Mouse (Mus musculus) spleen, adult 18-20 months (tissue): ENCODE measurements around the gene Mrap2.

Experiments used
- DNase-seq, 2 experiments: peaks; one replicate each; pipeline ENCODE4 v3.0.0; 2022; ENCODE audit warnings: mixed read lengths in 2 of 2

Gene Mrap2

DNA sequence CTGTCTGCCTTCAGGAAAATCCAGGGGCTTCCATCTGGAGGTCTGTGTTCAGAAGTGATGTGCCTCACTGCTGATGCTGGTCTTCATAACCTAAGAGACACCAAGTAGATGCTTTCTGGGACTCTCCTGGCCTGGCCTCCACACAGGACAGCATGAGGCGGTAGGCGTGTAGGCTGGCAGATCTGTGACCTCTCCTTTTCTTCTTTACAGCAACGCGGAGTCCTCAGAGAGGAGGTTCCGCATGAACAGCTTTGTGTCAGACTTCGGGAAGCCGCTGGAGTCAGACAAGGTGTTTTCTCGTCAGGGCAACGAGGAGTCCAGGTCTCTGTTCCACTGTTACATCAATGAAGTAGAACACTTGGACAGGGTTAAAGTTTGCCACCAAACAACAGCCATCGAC lies 38.1 kb downstream of the Mrap2 start:
- DNase-seq, result no peak

DNA sequence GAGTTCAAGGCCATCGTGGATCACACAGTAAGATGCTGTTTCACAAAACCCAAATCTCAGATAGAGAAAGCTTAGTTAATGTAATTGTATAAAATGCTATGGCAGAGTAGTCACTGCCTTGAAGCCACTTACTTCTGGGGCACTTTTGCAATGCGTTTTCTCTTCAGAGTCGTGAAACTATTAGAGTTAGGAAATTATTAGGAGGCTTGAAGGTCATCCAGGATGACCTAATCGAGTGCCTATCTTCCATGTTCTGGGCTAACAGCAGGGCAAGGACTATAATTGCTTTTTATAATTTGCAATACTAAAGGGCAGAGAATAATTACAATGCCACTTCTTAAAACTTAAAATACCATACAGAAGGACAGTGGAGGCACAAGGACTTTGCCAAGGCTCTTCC lies 43.2 kb downstream of the Mrap2 start:
- no peak for DNase-seq

DNA sequence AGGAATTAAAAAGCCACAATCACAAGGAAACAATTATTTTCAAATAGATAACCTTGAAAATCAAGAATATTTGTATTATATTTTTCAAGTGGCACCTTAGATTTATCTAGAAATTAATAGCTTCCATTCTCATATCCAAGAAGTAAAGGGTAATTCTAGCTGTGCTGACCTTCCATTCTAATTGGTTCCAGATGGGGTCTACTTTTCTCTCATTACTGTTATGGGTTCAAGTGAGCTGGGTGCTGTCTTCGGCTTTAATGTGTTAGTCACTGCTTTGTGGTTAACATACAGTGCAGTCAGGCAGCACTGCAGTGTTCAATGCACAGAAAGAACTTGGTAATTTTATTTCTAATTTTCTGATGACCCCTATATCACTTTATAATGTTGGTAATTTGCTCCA lies 49.6 kb downstream of the Mrap2 start:
- no peak for DNase-seq

DNA sequence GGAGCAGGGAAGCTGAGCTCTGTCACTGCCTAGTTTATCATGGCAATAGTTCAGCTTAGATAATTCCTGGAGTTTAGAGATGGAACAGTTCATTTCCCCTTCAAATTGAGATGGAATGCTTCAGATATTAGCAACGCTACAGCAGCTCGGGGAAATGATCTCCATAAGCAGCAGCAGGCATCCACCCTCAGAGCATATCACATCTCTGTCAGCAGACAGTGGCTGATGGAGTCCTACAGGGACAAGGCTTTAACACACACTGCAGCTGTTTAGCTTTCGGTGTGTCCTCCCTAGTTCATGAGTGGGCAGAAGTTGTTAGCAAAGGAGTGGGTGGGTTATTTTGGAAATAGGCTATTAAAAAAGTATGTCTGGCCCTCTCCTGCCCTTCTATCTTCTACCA lies 53.2 kb downstream of the Mrap2 start:
- no peak for DNase-seq

DNA sequence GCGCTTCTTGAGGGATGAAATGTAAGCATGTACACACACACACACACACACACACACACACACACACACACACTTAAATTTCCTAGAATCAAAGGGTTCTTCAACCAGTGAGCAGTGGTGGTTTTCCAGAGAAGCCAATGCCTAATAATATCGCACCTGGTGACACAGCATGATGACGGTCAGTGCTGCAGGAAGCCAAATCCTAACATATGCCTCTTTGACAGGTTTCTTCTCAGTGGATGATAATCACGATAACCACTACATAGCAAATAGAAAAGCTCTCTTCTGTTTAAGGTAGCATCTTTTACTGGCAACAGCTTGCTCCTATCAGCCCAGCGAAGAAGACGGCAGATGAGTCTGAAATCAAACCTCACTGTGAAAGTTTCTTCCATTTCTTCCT lies 53.9 kb downstream of the Mrap2 start:
- no peak for DNase-seq

DNA sequence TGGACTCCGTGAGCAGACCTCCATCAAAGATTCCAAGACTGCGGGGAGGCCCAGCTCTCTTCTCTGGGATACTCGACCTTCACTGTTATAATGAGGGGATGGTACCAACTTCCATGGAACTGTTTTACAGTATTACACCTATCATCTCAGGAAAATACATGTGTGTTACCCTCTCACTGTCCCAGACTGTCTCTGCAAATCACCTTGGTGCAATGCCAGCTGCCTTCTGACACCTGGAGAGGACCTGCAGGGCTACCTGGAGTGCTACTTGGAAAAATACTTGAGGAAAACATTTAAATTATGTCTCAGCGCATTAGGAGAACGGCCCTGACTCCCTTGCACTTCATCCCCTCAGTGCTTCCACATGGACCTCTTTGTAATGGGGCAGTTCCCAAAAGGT lies 56.3 kb downstream of the Mrap2 start:
- DNase-seq, result no peak

DNA sequence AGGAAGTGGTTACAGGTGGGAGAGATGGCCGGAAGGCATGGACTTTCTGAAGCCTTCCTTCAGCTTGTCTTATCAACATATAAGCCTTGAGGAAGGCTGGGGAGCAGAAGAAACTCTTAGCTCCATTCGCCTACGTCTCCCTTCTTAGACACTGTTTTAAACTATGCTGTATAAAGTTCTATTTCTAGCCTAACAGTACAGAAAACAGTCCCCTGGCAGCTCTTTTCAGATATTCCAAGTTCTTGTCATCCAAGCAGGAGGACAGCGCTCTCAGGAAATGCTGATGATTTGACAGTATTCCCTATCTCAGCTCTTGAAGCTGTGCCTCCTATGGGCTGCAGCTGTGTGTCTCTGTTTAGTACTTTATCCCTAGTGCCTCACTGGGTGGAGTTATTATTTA lies 56.8 kb downstream of the Mrap2 start:
- DNase-seq, result no peak

DNA sequence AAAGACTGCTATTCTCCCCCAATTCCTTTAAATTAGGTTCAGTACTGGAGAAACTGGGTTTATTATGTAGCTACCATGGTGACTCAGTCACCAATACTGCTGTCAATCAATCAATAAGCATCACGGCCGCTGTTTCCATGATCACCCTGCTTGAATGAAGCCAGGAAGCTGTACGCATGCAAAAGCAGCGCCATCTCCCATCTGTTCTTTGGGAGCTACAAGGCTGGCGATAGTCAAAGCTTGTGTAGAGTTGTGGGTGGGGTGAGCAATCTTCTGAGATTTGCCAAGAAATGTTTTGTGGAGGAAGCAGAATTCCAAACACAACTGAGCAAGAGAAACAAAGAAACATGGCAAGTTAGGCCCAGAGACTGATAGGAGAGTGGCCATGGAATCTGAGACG lies 58.3 kb downstream of the Mrap2 start:
- no peak for DNase-seq

DNA sequence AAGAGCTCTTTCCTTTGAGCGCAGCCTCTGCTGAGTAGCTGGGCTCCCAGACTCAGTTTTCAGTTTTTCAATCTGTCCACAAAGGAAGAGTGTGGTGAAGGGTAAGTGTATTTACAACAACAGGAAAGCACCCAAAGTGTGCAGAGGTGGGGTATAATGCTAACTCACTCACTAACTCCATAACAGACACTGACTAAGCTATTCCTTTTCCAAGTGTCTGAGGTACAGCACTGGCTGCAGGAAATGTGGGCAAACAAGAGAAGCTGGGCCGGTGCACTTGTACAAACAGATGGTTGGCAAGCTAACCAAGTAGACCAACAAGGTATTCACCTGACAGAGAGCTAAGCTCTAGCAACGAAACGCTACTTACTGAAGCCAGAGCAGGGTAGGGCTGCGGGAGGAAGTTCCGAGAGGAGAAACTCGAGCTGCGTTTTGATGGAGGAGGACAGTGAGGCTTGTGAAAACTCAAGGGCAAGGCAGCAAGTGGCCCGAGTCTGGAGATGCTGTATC lies 66.8 kb downstream of the Mrap2 start:
- no peak for DNase-seq

DNA sequence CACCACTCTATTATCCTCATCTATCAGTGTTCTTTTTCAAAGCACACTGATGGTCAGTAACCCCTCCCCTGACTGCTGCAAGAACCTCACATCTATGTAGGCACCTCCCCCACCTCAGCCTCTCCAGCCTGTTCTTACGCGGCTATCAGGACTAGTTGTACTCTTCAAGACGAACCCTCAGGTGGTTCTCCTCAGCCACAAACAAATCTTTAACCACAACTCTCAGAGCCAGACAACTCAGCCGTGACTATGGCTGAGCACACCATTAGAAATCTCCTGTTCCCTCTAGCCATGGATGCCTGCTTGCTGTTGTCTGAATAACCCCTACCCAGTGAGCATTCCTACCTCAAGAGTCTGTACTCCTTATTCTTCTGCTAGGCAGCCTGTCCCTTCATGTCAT lies 69.1 kb downstream of the Mrap2 start:
- no peak for DNase-seq
